Comparison of ENCODE assay signal across 12 mouse cellular contexts in genomic region chr2:167804493-167805227, GRCm38 (mm10).
DNase-seq lines count a peak whose midpoint lies in the region; ATAC-seq and TF ChIP-seq lines count a peak whose summit lies in the region.
"Had no signal": no experiment of that assay in that cellular context is flagged by ENCODE, and none has a peak within 500 bp of the region (broad histone marks: within the 10 kb centered on the region; RNA-seq: fewer than 3 reads in every experiment).

No protein-coding gene starts in this region.

- H3K36me3 ChIP-seq in MEL (ENCODE audit: control insufficient read depth in 1 of 2, insufficient read depth in 2 of 2, low read length in 2 of 2), result peaks cover 0 to 13% of the 10 kb centered on the region in 2 experiments; a peak in 2 of 4 replicates
- H3K36me3 ChIP-seq in liver, adult 2 months (ENCODE audit: control insufficient read depth, insufficient read depth, low read length), result no peaks in the 10 kb centered on the region
- no peaks in the 10 kb centered on the region for H3K36me3 ChIP-seq in forebrain, embryonic 12.5 days (replicated peaks)
- H3K36me3 ChIP-seq: limb, embryonic 15.5 days had no signal

- 60% methylated on average over 18 of the region's 18 CpGs for WGBS in liver, adult 2 months
- WGBS in forebrain, embryonic 12.5 days, result 75% methylated on average over 18 of the region's 18 CpGs

- no peak overlapping the region for H3K4me2 ChIP-seq in forebrain, embryonic 12.5 days
- H3K4me2 ChIP-seq: limb, embryonic 15.5 days had no signal

- no peak for ATAC-seq in forebrain, embryonic 12.5 days (ENCODE audit: low FRiP score)
- no peak for ATAC-seq in erythroid progenitor cell, adult 5-6 weeks (replicated peaks; ENCODE audit: low FRiP score, poor library complexity, severe bottlenecking)

- TF ChIP-seq RAD21 in MEL (IDR thresholded peaks at IDR 0.05; ENCODE audit: low read depth, low read length), result no peak

- no peak overlapping the region for H3K27ac ChIP-seq in MEL (ENCODE audit: control insufficient read depth, low read depth, low read length)
- H3K27ac ChIP-seq in liver, adult 2 months (replicated peaks; ENCODE audit: insufficient read depth, low read depth, low read length), result peak overlapping the region; percentile 92
- H3K27ac ChIP-seq in forebrain, embryonic 12.5 days, result no peak overlapping the region
- H3K27ac ChIP-seq: limb, embryonic 15.5 days had no signal

- TF ChIP-seq EP300 in MEL (IDR thresholded peaks at IDR 0.05; ENCODE audit: low read depth in 1 of 2, low read length in 2 of 2), result no peak

- no peak overlapping the region for H3K9ac ChIP-seq in MEL (ENCODE audit: control insufficient read depth, low read depth, low read length, poor library complexity, severe bottlenecking)
- peak overlapping the region; percentile 38; the same call in 1 of the 2 replicates for H3K9ac ChIP-seq in liver, adult 2 months (ENCODE audit: low read depth, low read length)
- no peak overlapping the region for H3K9ac ChIP-seq in forebrain, embryonic 12.5 days
- H3K9ac ChIP-seq: limb, embryonic 15.5 days had no signal

- no peak overlapping the region for H3K4me3 ChIP-seq in MEL (ENCODE audit: control insufficient read depth in 1 of 2, insufficient read depth in 1 of 2, low read depth in 2 of 2, low read length in 2 of 2)
- H3K4me3 ChIP-seq in liver, adult 2 months (ENCODE audit: insufficient read depth, low read depth, low read length), result no peak overlapping the region
- no peak overlapping the region for H3K4me3 ChIP-seq in forebrain, embryonic 12.5 days (replicated peaks)
- H3K4me3 ChIP-seq: erythroblast, embryonic 14.5 days; limb, embryonic 15.5 days had no signal

- H3K4me1 ChIP-seq in MEL (ENCODE audit: control insufficient read depth in 1 of 2, insufficient read depth in 2 of 2, low read length in 2 of 2), result peaks cover 10 to 31% of the 10 kb centered on the region in 2 experiments
- H3K4me1 ChIP-seq in liver, adult 2 months (ENCODE audit: control insufficient read depth, insufficient read depth, low read length), result peaks cover 30% of the 10 kb centered on the region
- peaks cover 7% of the 10 kb centered on the region for H3K4me1 ChIP-seq in forebrain, embryonic 12.5 days

- no peaks in the 10 kb centered on the region for H3K79me2 ChIP-seq in MEL (ENCODE audit: control insufficient read depth, insufficient read depth, low read length, poor library complexity)
- no peaks in the 10 kb centered on the region for H3K79me2 ChIP-seq in liver, adult 2 months (ENCODE audit: control insufficient read depth, insufficient read depth, low read length)

- H3K9me3 ChIP-seq in MEL (replicated peaks; ENCODE audit: insufficient read depth, low read length), result no peaks in the 10 kb centered on the region
- no peaks in the 10 kb centered on the region for H3K9me3 ChIP-seq in forebrain, embryonic 12.5 days
- H3K9me3 ChIP-seq: limb, embryonic 15.5 days had no signal

- no peak for TF ChIP-seq CTCF in MEL (IDR thresholded peaks at IDR 0.05 in 2 of 3, conservative IDR thresholded peaks at IDR 0.05 in 1 of 3; ENCODE audit: control insufficient read depth in 1 of 3, insufficient read depth in 1 of 3, low read depth in 2 of 3, low read length in 3 of 3, poor library complexity in 1 of 3, severe bottlenecking in 1 of 3)
- no peak for TF ChIP-seq CTCF in liver, adult 2 months (IDR thresholded peaks at IDR 0.05; ENCODE audit: low read depth, low read length)

- TF ChIP-seq POLR2A in MEL (IDR thresholded peaks at IDR 0.05; ENCODE audit: control insufficient read depth in 1 of 2, insufficient read depth in 1 of 2, low read depth in 1 of 2, low read length in 2 of 2, poor library complexity in 1 of 2), result no peak
- TF ChIP-seq POLR2A in liver, adult 2 months (IDR thresholded peaks at IDR 0.05; ENCODE audit: extremely low read depth, insufficient read depth, low read length), result no peak

- peak; percentile 63 for DNase-seq in CD4-positive, CD25-positive, alpha-beta regulatory T cell, adult 2 months (ENCODE audit: low read depth, low spot score)
- no peak for DNase-seq in MEL (ENCODE audit: low read depth, low spot score)
- peak; percentile 30 for DNase-seq in liver, adult 2 months (ENCODE audit: extremely low read depth, low read depth, low spot score)
- peak; percentile 30 to 46 for DNase-seq in spleen, postnatal 10 days (ENCODE audit: low spot score in 2 of 2)
- no peak for DNase-seq in left cerebral cortex, adult 8-10 months (ENCODE audit: low spot score in 2 of 2)
- no peak for DNase-seq in frontal cortex, postnatal 14 days (ENCODE audit: low spot score in 2 of 2)
- DNase-seq: adrenal gland, postnatal 10 days; heart, postnatal 14 days had no signal

- H3K27me3 ChIP-seq in MEL (ENCODE audit: control insufficient read depth in 1 of 2, insufficient read depth in 2 of 2, low read length in 2 of 2), result no peaks in the 10 kb centered on the region
- no peaks in the 10 kb centered on the region for H3K27me3 ChIP-seq in liver, adult 2 months (ENCODE audit: control insufficient read depth, insufficient read depth, low read length)
- H3K27me3 ChIP-seq in forebrain, embryonic 12.5 days, result no peaks in the 10 kb centered on the region
- H3K27me3 ChIP-seq: limb, embryonic 15.5 days had no signal

TF ChIP-seq in MEL, 35 proteins besides CTCF, POLR2A, EP300 and RAD21:
- peak; percentile 44; the same call in 1 of the 2 replicates for TF ChIP-seq MAFK (IDR thresholded peaks at IDR 0.05; ENCODE audit: borderline replicate concordance, low read depth, low read length)
- no peak for TF ChIP-seq SMC3 (IDR thresholded peaks at IDR 0.05; ENCODE audit: low read depth, low read length)
TF ChIP-seq in MEL: peak in this region for 1.

Comparison
In these comparisons a context has a peak if more than half of its experiments do, and no peak if none do; other contexts are left out.
1. DNase-seq: peak in CD4-positive, CD25-positive, alpha-beta regulatory T cell, adult 2 months (single experiment), liver, adult 2 months (single experiment) and spleen, postnatal 10 days (2 of 2); none in MEL (single experiment), left cerebral cortex, adult 8-10 months (0 of 2) and frontal cortex, postnatal 14 days (0 of 2).